Mouse (Mus musculus): ENCODE measurements around the gene Mzf1.

The Mzf1 gene

GRCm38 (mm10) chr7:13034148-13034977, 20.2 kb downstream of the Mzf1 start, which contains the start of gene Chmp2a:
TSS of gene Chmp2a (minus strand) at chr7:13034807.
- DNase-seq (ENCODE audit: low spot score in 2 of 2) = peak; percentile 95 to 98

- no peak for DNase-seq (ENCODE audit: low spot score in 2 of 2)
Measured at GRCm38 (mm10) chr7:13033451-13034147, 21.0 kb downstream of the Mzf1 start.

DNA sequence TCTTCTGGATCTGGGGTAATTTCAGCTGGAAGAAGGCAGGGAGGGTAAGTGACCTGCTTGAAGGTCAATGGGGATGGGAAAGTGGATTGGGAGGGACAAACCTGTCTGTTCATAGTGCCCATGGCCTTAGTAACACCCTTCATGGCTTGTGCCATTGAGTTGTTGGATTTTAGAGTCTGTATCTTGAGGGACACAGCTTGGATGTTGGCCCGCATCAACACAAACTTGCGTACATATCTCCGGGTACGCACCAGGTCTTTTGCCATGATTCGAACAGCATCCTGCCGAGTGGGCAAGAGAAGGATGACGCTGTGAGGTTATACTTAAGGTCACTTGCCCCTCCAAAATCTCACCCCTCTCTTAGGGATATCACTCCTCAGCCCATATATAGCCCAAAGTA, 22.0 kb downstream of the Mzf1 start:
- no peak for DNase-seq (ENCODE audit: low spot score in 2 of 2)

DNA sequence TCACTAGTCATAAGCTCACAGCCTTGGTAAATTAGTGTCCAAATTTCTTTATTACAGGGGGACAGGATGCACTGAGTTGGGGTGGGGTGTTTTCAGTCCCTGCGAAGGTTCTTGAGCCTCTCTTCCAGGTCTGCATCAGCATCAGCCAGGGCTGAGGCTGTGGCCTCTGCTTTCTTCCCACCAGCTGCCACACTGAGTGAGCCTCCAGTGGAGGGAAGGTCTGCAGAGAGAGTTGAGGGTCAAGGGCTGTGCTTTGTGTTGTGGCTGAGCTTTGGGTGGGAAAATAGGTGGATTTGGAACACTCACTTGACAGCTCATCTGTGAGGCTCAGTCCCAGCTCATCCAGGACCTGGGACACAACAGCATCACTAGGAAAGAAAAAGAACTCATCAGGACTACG, 22.6 kb downstream of the Mzf1 start:
- DNase-seq (ENCODE audit: low spot score in 2 of 2) = no peak

- no peak for DNase-seq (ENCODE audit: low spot score in 2 of 2)
Measured at GRCm38 (mm10) chr7:13031069-13031468, 23.5 kb downstream of the Mzf1 start.

GRCm38 (mm10) chr7:13028986-13029385, 25.6 kb downstream of the Mzf1 start:
- DNase-seq (ENCODE audit: low spot score in 2 of 2) = no peak

DNA sequence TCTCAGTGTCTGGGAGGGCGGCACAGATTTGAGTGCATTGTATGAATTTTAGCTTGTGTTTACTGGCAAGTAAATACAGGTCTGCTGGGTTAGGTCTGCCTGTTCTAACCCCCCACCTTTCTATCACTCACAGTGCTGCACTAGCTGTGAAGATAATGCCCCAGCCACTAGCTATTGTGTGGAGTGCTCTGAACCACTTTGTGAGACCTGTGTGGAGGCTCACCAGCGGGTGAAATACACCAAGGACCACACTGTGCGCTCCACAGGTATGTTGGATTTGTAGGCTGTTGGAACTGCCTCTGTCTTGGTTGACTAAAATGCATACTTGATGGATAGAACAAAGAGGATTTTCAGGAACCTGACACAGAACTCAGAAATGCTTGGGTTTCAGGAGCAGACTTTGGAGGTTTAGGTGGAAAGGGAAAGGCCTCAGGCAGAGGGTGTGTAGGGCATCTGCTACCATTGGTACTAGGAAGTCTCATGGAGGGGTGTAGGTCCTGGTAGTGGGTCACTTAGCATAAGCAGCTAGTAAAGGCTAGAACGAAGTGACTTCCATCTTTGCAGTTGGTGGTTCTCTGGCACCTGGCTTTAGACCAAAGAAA, 29.0 kb downstream of the Mzf1 start:
- DNase-seq (ENCODE audit: low spot score in 2 of 2) = no peak

DNA sequence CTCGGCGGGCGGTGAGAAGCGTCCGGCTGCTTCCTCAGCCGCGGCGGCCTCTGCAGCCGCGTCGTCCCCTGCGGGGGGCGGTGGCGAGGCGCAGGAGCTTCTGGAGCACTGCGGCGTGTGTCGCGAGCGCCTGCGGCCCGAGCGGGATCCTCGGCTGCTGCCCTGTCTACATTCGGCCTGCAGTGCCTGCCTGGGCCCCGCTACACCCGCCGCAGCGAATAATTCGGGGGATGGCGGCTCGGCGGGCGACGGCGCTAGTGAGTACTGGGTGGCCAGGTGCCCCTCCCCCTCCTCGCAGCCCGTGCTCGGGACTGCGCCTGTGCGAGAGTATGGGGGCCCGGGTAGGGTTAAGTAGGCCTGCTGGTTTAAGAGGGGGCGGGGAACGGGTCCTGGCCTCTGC, 29.8 kb downstream of the Mzf1 start:
- peak in 1 of 2 experiments; percentile 81 for DNase-seq (ENCODE audit: low spot score in 2 of 2)

- DNase-seq (ENCODE audit: low spot score in 2 of 2) = peak; percentile 89 to 94
Measured at GRCm38 (mm10) chr7:13023928-13024731, 30.4 kb downstream of the Mzf1 start.

GRCm38 (mm10) chr7:13022773-13023535, 31.6 kb downstream of the Mzf1 start:
- DNase-seq (ENCODE audit: low spot score in 2 of 2) = no peak

- DNase-seq (ENCODE audit: low spot score in 2 of 2) = no peak
Measured at GRCm38 (mm10) chr7:13015217-13015616, 39.3 kb downstream of the Mzf1 start.

DNA sequence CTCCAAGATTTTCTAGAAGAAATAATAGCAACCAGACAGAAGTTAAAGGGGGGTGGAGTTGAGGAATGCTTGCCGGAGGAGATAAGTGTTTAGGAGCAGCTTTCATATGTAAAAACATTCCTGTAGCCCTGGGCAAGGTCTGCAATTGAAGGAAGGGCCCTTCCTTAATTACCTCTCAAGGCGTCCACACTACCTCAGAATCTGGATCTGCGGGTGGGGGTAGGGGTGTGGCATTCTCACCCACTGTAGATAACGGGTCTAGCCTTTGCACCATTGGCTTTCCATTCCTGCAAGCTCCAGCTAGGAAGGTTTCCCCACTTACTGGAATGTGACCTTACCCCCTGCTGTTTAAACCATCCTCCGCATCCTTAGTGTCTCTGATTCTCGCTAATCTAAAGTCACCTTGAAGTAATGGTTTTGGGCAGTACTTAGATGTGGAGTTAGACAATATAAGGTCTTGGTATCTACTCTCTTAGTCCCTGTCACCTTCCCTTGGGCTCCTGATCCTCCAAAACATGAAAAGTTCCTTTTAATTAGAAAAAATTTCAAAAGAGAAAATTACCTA, 40.2 kb downstream of the Mzf1 start:
- DNase-seq (ENCODE audit: low spot score in 2 of 2) = no peak

DNA sequence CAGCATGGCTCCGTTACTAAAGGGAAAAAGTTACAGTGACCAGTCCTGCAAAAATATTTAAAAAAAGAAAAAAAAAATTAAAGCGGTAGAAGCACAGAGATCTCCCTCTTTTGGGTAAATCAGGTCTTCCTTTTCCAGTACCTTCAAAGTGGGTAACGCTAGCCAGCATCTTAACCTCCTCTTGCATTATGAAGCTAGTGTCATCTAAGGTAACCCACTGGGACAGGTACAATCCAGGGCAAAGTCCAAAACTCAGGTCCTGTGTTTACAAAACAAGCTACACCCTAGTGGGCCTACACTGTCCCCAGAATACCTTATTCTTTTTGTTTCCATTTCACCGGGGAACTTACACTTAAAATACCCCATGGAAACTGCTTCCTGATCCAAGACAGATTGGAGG, 40.9 kb downstream of the Mzf1 start:
- DNase-seq (ENCODE audit: low spot score in 2 of 2) = no peak

DNA sequence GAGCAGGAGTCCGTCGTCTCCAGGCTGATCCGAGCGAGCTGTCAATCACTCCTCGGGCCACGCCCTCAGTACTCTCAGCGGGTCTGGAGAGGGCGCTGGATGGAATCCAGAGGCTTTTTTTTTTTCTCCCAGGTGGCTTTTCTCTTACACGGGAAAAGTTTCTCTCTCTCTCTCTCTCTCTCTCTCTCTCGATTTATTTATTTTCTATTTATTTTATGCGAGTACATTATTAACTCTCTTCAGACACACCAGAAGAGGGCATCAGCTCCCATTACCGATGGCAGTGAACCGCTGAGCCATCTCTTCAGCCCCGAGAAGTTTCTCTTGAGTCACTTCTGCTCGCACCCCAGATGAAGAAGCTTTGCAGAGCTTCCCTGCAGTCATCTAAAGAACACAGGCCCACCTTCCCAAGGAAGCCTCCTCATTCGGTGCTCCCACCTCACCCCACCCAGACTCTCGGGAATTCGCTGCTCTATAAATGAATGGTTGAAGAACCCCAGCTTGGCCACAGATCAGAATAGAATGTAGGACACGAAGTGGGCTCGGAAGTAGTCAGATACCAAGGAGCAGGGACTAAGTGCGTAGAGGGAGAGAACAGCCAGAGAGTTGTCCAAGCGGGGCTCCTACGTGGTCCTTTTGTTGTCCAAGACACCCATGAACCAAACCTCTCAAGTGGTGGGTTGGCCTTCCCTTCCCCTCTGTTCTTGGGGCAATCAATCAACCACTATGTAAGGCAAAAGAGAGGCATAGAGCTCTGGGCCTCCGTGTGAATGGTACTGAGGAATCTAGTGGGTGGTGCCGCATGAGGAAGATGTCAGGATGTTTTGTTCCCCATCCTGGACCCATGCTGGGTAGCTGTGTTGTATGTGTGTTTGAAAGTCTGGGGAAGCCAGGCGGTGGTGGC, 44.3 kb downstream of the Mzf1 start, which contains the start of gene Zbtb45:
Gene Zbtb45, minus strand, starts transcription at position 30 of the 904 bp plus-strand sequence.
- no peak for DNase-seq (ENCODE audit: low spot score in 2 of 2)

- peak; percentile 84 to 96 for DNase-seq (ENCODE audit: low spot score in 2 of 2)
Measured at GRCm38 (mm10) chr7:13009143-13010004, 45.2 kb downstream of the Mzf1 start.

- no peak for DNase-seq (ENCODE audit: low spot score in 2 of 2)
Measured at GRCm38 (mm10) chr7:13007341-13008092, 47.0 kb downstream of the Mzf1 start.

- no peak for DNase-seq (ENCODE audit: low spot score in 2 of 2)
Measured at GRCm38 (mm10) chr7:13006531-13006930, 48.0 kb downstream of the Mzf1 start.

GRCm38 (mm10) chr7:13006011-13006410, 48.6 kb downstream of the Mzf1 start:
- DNase-seq (ENCODE audit: low spot score in 2 of 2) = no peak
